In the genomic region with DNA sequence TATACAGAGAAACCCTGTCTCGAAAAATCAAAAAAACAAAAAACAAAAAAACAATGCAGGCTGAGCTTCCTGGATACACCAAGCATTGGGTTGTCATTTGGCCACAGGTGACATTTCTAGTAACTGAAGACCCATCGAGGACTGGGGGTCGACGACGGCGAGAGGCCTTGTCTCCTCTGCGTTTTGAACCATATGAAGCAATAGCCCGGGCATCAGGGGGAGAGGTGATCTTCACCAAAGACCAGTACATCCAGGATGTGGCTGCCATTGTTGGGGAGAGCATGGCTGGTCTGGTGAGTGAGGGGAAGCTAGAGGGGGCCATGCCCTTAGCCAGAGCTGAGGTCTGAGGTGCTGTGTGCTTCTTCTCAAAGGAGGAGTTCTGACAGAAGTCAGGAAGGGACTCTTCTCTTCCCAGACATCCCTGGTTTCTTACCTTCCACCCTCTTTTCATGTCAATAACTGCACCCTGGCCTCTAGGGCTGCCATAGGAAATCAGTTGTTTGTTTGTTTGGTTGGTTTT, we compare ENCODE assay signal across 13 mouse cellular contexts. TPM values are rescaled to one million over a fixed set of nuclear protein-coding genes. Genes with fewer than 3 reads are reported as not detected.
DNase-seq lines count a peak whose midpoint lies in the region; ATAC-seq and TF ChIP-seq lines count a peak whose summit lies in the region.
"Had no signal": no experiment of that assay in that cellular context is flagged by ENCODE, and none has a peak within 500 bp of the region (broad histone marks: within the 10 kb centered on the region; RNA-seq: fewer than 3 reads in every experiment).

No protein-coding gene starts in this region.

- TF ChIP-seq CTCF in thymus, adult 2 months (IDR thresholded peaks at IDR 0.05; ENCODE audit: borderline replicate concordance, control insufficient read depth, extremely low read depth, insufficient read depth, low read length, poor library complexity) = no peak
- no peak for TF ChIP-seq CTCF in layer of hippocampus, adult 2 months (conservative IDR thresholded peaks at IDR 0.05)

- peaks cover 10% of the 10 kb centered on the region for H3K4me1 ChIP-seq in forebrain, embryonic 11.5 days (replicated peaks; ENCODE audit: control insufficient read depth, insufficient read depth, low read length)
- H3K4me1 ChIP-seq in forebrain, embryonic 14.5 days (ENCODE audit: control insufficient read depth, insufficient read depth, low read length) = peaks cover 11% of the 10 kb centered on the region
- peaks cover 36% of the 10 kb centered on the region for H3K4me1 ChIP-seq in heart, embryonic 15.5 days (replicated peaks)
- H3K4me1 ChIP-seq in lung, embryonic 16.5 days (replicated peaks; ENCODE audit: control insufficient read depth, insufficient read depth, low read length) = peaks cover 6% of the 10 kb centered on the region
- peaks cover 15% of the 10 kb centered on the region for H3K4me1 ChIP-seq in thymus, adult 2 months (replicated peaks; ENCODE audit: control insufficient read depth, insufficient read depth, low read length)

- peak; percentile 44 for DNase-seq in forebrain, embryonic 11.5 days (ENCODE audit: low spot score)
- DNase-seq in forebrain, embryonic 14.5 days (ENCODE audit: low spot score) = no peak
- no peak for DNase-seq in heart, postnatal 25 days (ENCODE audit: low spot score)
- no peak for DNase-seq in lung, postnatal 14 days
- DNase-seq in thymus, adult 2 months = no peak
- no peak for DNase-seq in layer of hippocampus, adult 2 months (ENCODE audit: low spot score in 2 of 2)

- no peak overlapping the region for H3K27ac ChIP-seq in forebrain, embryonic 11.5 days (ENCODE audit: low read depth, low read length)
- no peak overlapping the region for H3K27ac ChIP-seq in forebrain, embryonic 14.5 days (ENCODE audit: low read depth, low read length)
- peak overlapping the region; percentile 79 for H3K27ac ChIP-seq in heart, embryonic 15.5 days
- H3K27ac ChIP-seq in lung, embryonic 16.5 days (ENCODE audit: low read length) = peak overlapping the region; percentile 78
- no peak overlapping the region for H3K27ac ChIP-seq in thymus, adult 2 months (ENCODE audit: control insufficient read depth, insufficient read depth, low read length)
- no peak overlapping the region for H3K27ac ChIP-seq in layer of hippocampus, adult 2 months
- H3K27ac ChIP-seq: embryonic facial prominence, embryonic 15.5 days; limb, embryonic 12.5 days; midbrain, embryonic 13.5 days had no signal

- 93% methylated on average over 8 of the region's 8 CpGs for WGBS in forebrain, embryonic 11.5 days
- 94% methylated on average over 8 of the region's 8 CpGs for WGBS in forebrain, embryonic 14.5 days
- WGBS in heart, embryonic 15.5 days = 89% methylated on average over 8 of the region's 8 CpGs
- WGBS in lung, embryonic 16.5 days = 86% methylated on average over 8 of the region's 8 CpGs
- 94% methylated on average over 8 of the region's 8 CpGs for WGBS in thymus, adult 2 months

- H3K36me3 ChIP-seq in forebrain, embryonic 11.5 days (ENCODE audit: control insufficient read depth, insufficient read depth, low read length) = no peaks in the 10 kb centered on the region; the same call in 1 of the 2 replicates
- no peaks in the 10 kb centered on the region for H3K36me3 ChIP-seq in forebrain, embryonic 14.5 days (ENCODE audit: control insufficient read depth, insufficient read depth, low read length)
- no peaks in the 10 kb centered on the region for H3K36me3 ChIP-seq in heart, embryonic 15.5 days
- H3K36me3 ChIP-seq in lung, embryonic 16.5 days (ENCODE audit: control insufficient read depth, insufficient read depth, low read length) = no peaks in the 10 kb centered on the region
- no peaks in the 10 kb centered on the region for H3K36me3 ChIP-seq in thymus, adult 2 months (ENCODE audit: control insufficient read depth, insufficient read depth, low read length)
- H3K36me3 ChIP-seq: embryonic facial prominence, embryonic 15.5 days; limb, embryonic 12.5 days had no signal

- no peak overlapping the region for H3K4me2 ChIP-seq in forebrain, embryonic 11.5 days (ENCODE audit: low read depth, low read length, severe bottlenecking)
- no peak overlapping the region for H3K4me2 ChIP-seq in forebrain, embryonic 14.5 days (ENCODE audit: low read length)
- no peak overlapping the region for H3K4me2 ChIP-seq in heart, embryonic 15.5 days
- H3K4me2 ChIP-seq in lung, embryonic 16.5 days (ENCODE audit: low read depth, low read length) = no peak overlapping the region
- H3K4me2 ChIP-seq: embryonic facial prominence, embryonic 15.5 days; forebrain, embryonic 13.5 days; limb, embryonic 12.5 days; midbrain, embryonic 13.5 days had no signal

- no peaks in the 10 kb centered on the region for H3K9me3 ChIP-seq in forebrain, embryonic 11.5 days (ENCODE audit: control insufficient read depth, low read length)
- no peaks in the 10 kb centered on the region for H3K9me3 ChIP-seq in forebrain, embryonic 14.5 days (replicated peaks; ENCODE audit: control insufficient read depth, low read length)
- H3K9me3 ChIP-seq in heart, embryonic 15.5 days (replicated peaks) = no peaks in the 10 kb centered on the region
- H3K9me3 ChIP-seq in lung, embryonic 16.5 days (ENCODE audit: control insufficient read depth, low read length) = no peaks in the 10 kb centered on the region
- H3K9me3 ChIP-seq: embryonic facial prominence, embryonic 15.5 days; forebrain, embryonic 13.5 days; limb, embryonic 12.5 days; midbrain, embryonic 13.5 days had no signal

- ATAC-seq in forebrain, embryonic 11.5 days (replicated peaks; ENCODE audit: low FRiP score) = no peak
- no peak for ATAC-seq in forebrain, embryonic 14.5 days
- ATAC-seq in heart, embryonic 15.5 days (replicated peaks; ENCODE audit: insufficient number of reproducible peaks, insufficient read depth, low FRiP score, low read depth) = no peak
- no peak for ATAC-seq in lung, embryonic 16.5 days (ENCODE audit: low read depth)
- ATAC-seq: activated CD4-positive, CD25-positive, alpha-beta regulatory T cell, adult 4 months; forebrain, embryonic 13.5 days; midbrain, embryonic 13.5 days had no signal

- TF ChIP-seq POLR2A in thymus, adult 2 months (IDR thresholded peaks at IDR 0.05; ENCODE audit: control insufficient read depth, extremely low read depth, insufficient read depth, low read length, poor library complexity) = no peak

- H3K4me3 ChIP-seq in forebrain, embryonic 11.5 days (ENCODE audit: low read depth, low read length) = no peak overlapping the region
- H3K4me3 ChIP-seq in forebrain, embryonic 14.5 days (ENCODE audit: low read depth, low read length) = no peak overlapping the region
- no peak overlapping the region for H3K4me3 ChIP-seq in heart, embryonic 15.5 days
- H3K4me3 ChIP-seq in lung, embryonic 16.5 days (ENCODE audit: low read length) = no peak overlapping the region
- H3K4me3 ChIP-seq in thymus, adult 2 months (ENCODE audit: control insufficient read depth, insufficient read depth, low read length) = no peak overlapping the region
- H3K4me3 ChIP-seq in layer of hippocampus, adult 2 months = no peak overlapping the region
- H3K4me3 ChIP-seq: embryonic facial prominence, embryonic 15.5 days; forebrain, embryonic 13.5 days; limb, embryonic 12.5 days; midbrain, embryonic 13.5 days had no signal

- no peak overlapping the region; the same call in 1 of the 2 replicates for H3K9ac ChIP-seq in forebrain, embryonic 11.5 days (ENCODE audit: low read length)
- no peak overlapping the region for H3K9ac ChIP-seq in forebrain, embryonic 14.5 days (ENCODE audit: low read length)
- no peak overlapping the region for H3K9ac ChIP-seq in heart, embryonic 15.5 days
- no peak overlapping the region for H3K9ac ChIP-seq in lung, embryonic 16.5 days (ENCODE audit: low read length)
- H3K9ac ChIP-seq: embryonic facial prominence, embryonic 15.5 days; forebrain, embryonic 13.5 days; midbrain, embryonic 13.5 days had no signal

- intact Hi-C loops in heart, postnatal 25 days (cut with DNase I) = loop anchor here (2.0 to 10.0 kb wide), 3 partner anchors 22 to 212 kb away; a partner anchor contains a TSS

- no peaks in the 10 kb centered on the region for H3K27me3 ChIP-seq in forebrain, embryonic 11.5 days (ENCODE audit: control insufficient read depth, insufficient read depth, low read length)
- H3K27me3 ChIP-seq in forebrain, embryonic 14.5 days (replicated peaks; ENCODE audit: control insufficient read depth, insufficient read depth, low read length) = no peaks in the 10 kb centered on the region
- no peaks in the 10 kb centered on the region for H3K27me3 ChIP-seq in heart, embryonic 15.5 days
- H3K27me3 ChIP-seq in lung, embryonic 16.5 days (ENCODE audit: control insufficient read depth, insufficient read depth, low read depth, low read length) = no peaks in the 10 kb centered on the region
- no peaks in the 10 kb centered on the region for H3K27me3 ChIP-seq in thymus, adult 2 months (ENCODE audit: control insufficient read depth, insufficient read depth, low read length)
- H3K27me3 ChIP-seq: embryonic facial prominence, embryonic 15.5 days; forebrain, embryonic 13.5 days; limb, embryonic 12.5 days; midbrain, embryonic 13.5 days had no signal

RNA-seq across cellular contexts. Expression of a gene that starts 5.2 kb away (rescaled TPM):
- 4.0 and 4.1 TPM in 2 replicates for polyA plus RNA-seq in forebrain, embryonic 11.5 days (2014; fragmentation: Nextera tagmentation; extraction: Ambion mirVana)
- polyA plus RNA-seq in forebrain, embryonic 14.5 days (2014; fragmentation: Nextera tagmentation; extraction: Ambion mirVana) = 2.9 and 6.2 TPM in 2 replicates
- polyA plus RNA-seq in heart, embryonic 15.5 days (2015; fragmentation: Nextera tagmentation; extraction: Ambion mirVana) = 1.4 and 2.8 TPM in 2 replicates
- not detected for total RNA-seq in heart, postnatal 25 days (2021)
- 4.3 and 4.6 TPM in 2 replicates for polyA plus RNA-seq in lung, embryonic 16.5 days (2015; fragmentation: Nextera tagmentation; extraction: Ambion mirVana)
- polyA plus RNA-seq in thymus, adult 2 months (2012; rRNA removed) = 12.3 and 18.3 TPM in 2 replicates
- under 1 TPM in 1 of 2 experiments, not detected in 1; 0.67 TPM for total RNA-seq in layer of hippocampus, adult 2 months (2021)

RNA-seq across cellular contexts. Expression of a gene that starts 6.2 kb away (rescaled TPM):
- polyA plus RNA-seq in forebrain, embryonic 11.5 days (2014; fragmentation: Nextera tagmentation; extraction: Ambion mirVana) = 0.15 and 0.27 TPM in 2 replicates
- 0.05 and 0.11 TPM in 2 replicates for polyA plus RNA-seq in forebrain, embryonic 14.5 days (2014; fragmentation: Nextera tagmentation; extraction: Ambion mirVana)
- polyA plus RNA-seq in heart, embryonic 15.5 days (2015; fragmentation: Nextera tagmentation; extraction: Ambion mirVana) = 0.24 and 0.31 TPM in 2 replicates
- 1 to 10 TPM; 7.3 to 7.7 TPM for total RNA-seq in heart, postnatal 25 days (2021)
- polyA plus RNA-seq in lung, embryonic 16.5 days (2015; fragmentation: Nextera tagmentation; extraction: Ambion mirVana) = 0.14 and 0.25 TPM in 2 replicates
- 1.1 and 1.5 TPM in 2 replicates for polyA plus RNA-seq in thymus, adult 2 months (2012; rRNA removed)
- total RNA-seq in layer of hippocampus, adult 2 months (2021) = under 1 TPM; 0.20 to 0.26 TPM

RNA-seq across cellular contexts. Expression of a gene that starts 21.8 kb away (rescaled TPM):
- 169 and 174 TPM in 2 replicates for polyA plus RNA-seq in forebrain, embryonic 11.5 days (2014; fragmentation: Nextera tagmentation; extraction: Ambion mirVana)
- polyA plus RNA-seq in forebrain, embryonic 14.5 days (2014; fragmentation: Nextera tagmentation; extraction: Ambion mirVana) = 42.4 and 53.9 TPM in 2 replicates
- polyA plus RNA-seq in heart, embryonic 15.5 days (2015; fragmentation: Nextera tagmentation; extraction: Ambion mirVana) = 43.0 and 89.7 TPM in 2 replicates
- total RNA-seq in heart, postnatal 25 days (2021) = 10 to 100 TPM; 25.7 to 26.9 TPM
- polyA plus RNA-seq in lung, embryonic 16.5 days (2015; fragmentation: Nextera tagmentation; extraction: Ambion mirVana) = 88.0 and 96.2 TPM in 2 replicates
- 404 and 545 TPM in 2 replicates for polyA plus RNA-seq in thymus, adult 2 months (2012; rRNA removed)
- 10 to 100 TPM; 48.2 to 55.1 TPM for total RNA-seq in layer of hippocampus, adult 2 months (2021)

RNA-seq across cellular contexts. Expression of a gene that starts 23.9 kb away (rescaled TPM):
- polyA plus RNA-seq in forebrain, embryonic 11.5 days (2014; fragmentation: Nextera tagmentation; extraction: Ambion mirVana) = 5.8 and 7.9 TPM in 2 replicates
- polyA plus RNA-seq in forebrain, embryonic 14.5 days (2014; fragmentation: Nextera tagmentation; extraction: Ambion mirVana) = 2.3 and 2.6 TPM in 2 replicates
- 2.7 and 3.8 TPM in 2 replicates for polyA plus RNA-seq in heart, embryonic 15.5 days (2015; fragmentation: Nextera tagmentation; extraction: Ambion mirVana)
- total RNA-seq in heart, postnatal 25 days (2021) = 1 to 10 TPM in 1 of 2 experiments, under 1 TPM in 1; 0.57 to 1.3 TPM
- polyA plus RNA-seq in lung, embryonic 16.5 days (2015; fragmentation: Nextera tagmentation; extraction: Ambion mirVana) = 4.7 and 4.9 TPM in 2 replicates
- 15.5 and 20.0 TPM in 2 replicates for polyA plus RNA-seq in thymus, adult 2 months (2012; rRNA removed)
- total RNA-seq in layer of hippocampus, adult 2 months (2021) = 1 to 10 TPM in 1 of 2 experiments, under 1 TPM in 1; 0.26 to 1.1 TPM

RNA-seq across cellular contexts. Expression of a gene that starts 27.2 kb away (rescaled TPM):
- polyA plus RNA-seq in forebrain, embryonic 11.5 days (2014; fragmentation: Nextera tagmentation; extraction: Ambion mirVana) = 67.7 and 74.5 TPM in 2 replicates
- 28.3 and 37.3 TPM in 2 replicates for polyA plus RNA-seq in forebrain, embryonic 14.5 days (2014; fragmentation: Nextera tagmentation; extraction: Ambion mirVana)
- 307 and 332 TPM in 2 replicates for polyA plus RNA-seq in heart, embryonic 15.5 days (2015; fragmentation: Nextera tagmentation; extraction: Ambion mirVana)
- total RNA-seq in heart, postnatal 25 days (2021) = 10 to 100 TPM; 40.0 to 46.1 TPM
- 298 and 322 TPM in 2 replicates for polyA plus RNA-seq in lung, embryonic 16.5 days (2015; fragmentation: Nextera tagmentation; extraction: Ambion mirVana)
- polyA plus RNA-seq in thymus, adult 2 months (2012; rRNA removed) = 316 and 321 TPM in 2 replicates
- total RNA-seq in layer of hippocampus, adult 2 months (2021) = 1 to 10 TPM; 9.2 to 9.6 TPM

Comparison
In these comparisons a context has a peak if more than half of its experiments do, and no peak if none do; other contexts are left out.
1. H3K27ac ChIP-seq: peak in heart, embryonic 15.5 days (single experiment) and lung, embryonic 16.5 days (single experiment); none in forebrain, embryonic 11.5 days (single experiment), forebrain, embryonic 14.5 days (single experiment), thymus, adult 2 months (single experiment) and layer of hippocampus, adult 2 months (single experiment).